Mouse (Mus musculus): ENCODE results near the gene C1qtnf1. TPM values are rescaled to one million over a fixed set of nuclear protein-coding genes. Genes with fewer than 3 reads are reported as not detected.

The C1qtnf1 gene
- polyA plus RNA-seq, 1 experiment from 2014 or later: 4.1 TPM

DNA sequence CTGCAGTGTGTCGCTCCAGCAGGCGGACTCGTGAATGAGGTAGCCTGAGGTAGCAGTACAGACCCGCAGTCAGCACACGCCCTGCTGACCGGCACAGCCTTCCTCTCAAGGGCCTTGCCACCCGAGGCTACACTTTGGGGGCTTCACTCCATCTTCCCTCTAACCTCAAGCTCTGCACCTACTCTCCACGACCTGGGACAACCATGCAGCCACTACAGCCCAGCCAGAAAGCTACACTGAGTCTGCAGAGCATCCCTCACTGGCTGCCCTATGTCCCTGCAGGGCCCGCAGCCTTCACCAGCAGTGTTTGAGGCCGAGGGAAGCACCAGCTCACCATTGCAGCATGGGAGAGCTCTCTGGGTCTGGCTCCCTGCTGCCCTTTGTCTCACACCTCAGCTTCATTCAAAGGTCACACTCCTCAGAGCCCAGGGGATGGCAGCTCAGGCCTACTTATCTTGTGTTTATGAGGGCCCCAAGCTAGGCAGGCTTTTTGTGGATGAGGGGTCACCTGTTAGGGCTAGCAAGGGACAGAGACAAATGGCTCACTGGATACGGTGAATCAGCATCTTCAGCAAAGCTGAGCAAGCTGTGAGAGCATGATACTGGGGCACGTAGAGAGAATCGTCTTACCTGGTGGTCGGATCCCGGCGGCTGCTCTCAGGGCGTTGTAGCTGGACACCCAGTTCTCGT is 19.8 kb upstream of the C1qtnf1 start:
- 87% methylated on average over 18 of the region's 18 CpGs for WGBS
- Histone ChIP-seq H3K9me3 (replicated peaks; ENCODE audit: control insufficient read depth, low read length, poor library complexity, severe bottlenecking) (no peaks in the 10 kb centered on the region), H3K27me3 (ENCODE audit: control insufficient read depth, insufficient read depth, low read depth, low read length) (no peaks in the 10 kb centered on the region), H3K4me2 (ENCODE audit: low read length) (no peak overlapping the region), H3K4me3 (ENCODE audit: low read depth, low read length) (no peak overlapping the region), H3K36me3 (ENCODE audit: control insufficient read depth, insufficient read depth, low read length) (peaks cover 22% of the 10 kb centered on the region), H3K27ac (ENCODE audit: low read length) (no peak overlapping the region), H3K9ac (ENCODE audit: low read depth, low read length) (no peak overlapping the region), H3K4me1 (ENCODE audit: control insufficient read depth, insufficient read depth, low read length) (no peaks in the 10 kb centered on the region)
- ATAC-seq: no peak

DNA sequence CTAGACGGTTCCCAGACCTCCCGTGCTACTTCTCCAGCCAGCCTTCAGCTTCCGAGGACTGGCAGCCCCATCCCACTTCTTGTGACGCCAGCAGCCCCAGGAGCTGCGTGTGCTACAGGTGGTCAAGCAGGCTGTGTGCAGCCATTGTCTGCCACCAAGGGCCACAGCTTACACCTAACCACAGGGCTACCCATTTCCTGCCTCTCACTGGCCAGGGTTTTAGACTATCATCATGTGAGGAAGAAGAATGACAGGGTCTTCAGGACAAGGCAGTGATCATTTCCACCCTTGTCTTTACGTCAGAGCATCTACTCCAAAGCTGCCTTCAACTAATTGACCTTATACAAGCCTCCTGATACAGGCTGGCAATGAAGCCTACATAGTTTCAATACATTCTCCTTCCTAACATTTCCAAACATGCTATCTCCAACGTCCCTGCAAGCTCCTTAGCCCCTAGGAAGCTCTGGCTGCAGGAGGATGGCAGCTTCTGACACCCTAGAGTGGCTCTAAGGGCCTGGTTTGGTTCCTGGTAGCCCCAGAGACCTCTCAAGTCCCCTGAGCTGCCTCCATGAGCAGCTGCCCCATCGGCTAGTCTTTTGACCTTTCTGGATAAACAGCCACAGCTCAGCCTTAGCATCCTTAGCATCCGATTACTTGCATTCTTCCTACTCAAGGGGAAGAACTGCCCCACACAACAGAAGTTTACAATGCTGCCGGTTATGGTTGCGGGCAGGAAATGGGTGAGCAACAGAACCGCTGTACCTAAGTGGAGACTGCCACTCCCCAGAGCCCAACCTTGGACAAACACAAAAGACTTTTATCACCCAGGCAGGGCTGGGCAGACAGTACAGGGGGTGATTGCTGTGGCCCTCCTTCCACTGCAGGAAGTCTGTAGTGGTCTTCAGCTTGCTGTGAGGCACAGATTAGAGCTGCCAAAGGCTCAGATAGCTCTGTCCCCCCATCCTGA is 18.6 kb upstream of the C1qtnf1 start:
- Histone ChIP-seq H3K9ac (ENCODE audit: low read depth, low read length) (no peak overlapping the region), H3K36me3 (ENCODE audit: control insufficient read depth, insufficient read depth, low read length) (peaks cover 22% of the 10 kb centered on the region), H3K4me1 (ENCODE audit: control insufficient read depth, insufficient read depth, low read length) (no peaks in the 10 kb centered on the region), H3K9me3 (replicated peaks; ENCODE audit: control insufficient read depth, low read length, poor library complexity, severe bottlenecking) (no peaks in the 10 kb centered on the region), H3K4me2 (ENCODE audit: low read length) (no peak overlapping the region), H3K4me3 (ENCODE audit: low read depth, low read length) (no peak overlapping the region), H3K27me3 (ENCODE audit: control insufficient read depth, insufficient read depth, low read depth, low read length) (no peaks in the 10 kb centered on the region), H3K27ac (ENCODE audit: low read length) (no peak overlapping the region)
- ATAC-seq: no peak
- 92% methylated on average over 12 of the region's 12 CpGs for WGBS

DNA sequence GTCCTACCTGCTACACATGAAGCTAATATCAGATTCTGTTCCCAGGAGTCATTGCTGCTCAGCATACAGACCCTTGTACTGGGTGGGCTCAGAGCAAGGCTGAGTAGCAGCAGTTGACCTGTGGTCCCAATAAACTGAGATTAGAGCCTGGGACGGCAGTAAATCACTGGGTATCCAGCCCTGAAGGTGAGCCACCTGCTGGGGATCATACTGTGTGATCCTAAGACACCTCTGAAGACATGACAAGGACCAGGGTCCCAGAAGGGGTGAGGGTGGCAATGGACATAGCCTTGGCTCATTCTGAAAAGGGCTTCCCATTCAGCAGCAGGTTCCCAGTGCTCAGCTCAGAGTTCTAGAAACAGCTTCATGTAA is 17.9 kb upstream of the C1qtnf1 start:
- 83% methylated on average over 1 of the region's 1 CpGs for WGBS
- H3K36me3 ChIP-seq (ENCODE audit: control insufficient read depth, insufficient read depth, low read length): peaks cover 22% of the 10 kb centered on the region
- no peak for ATAC-seq

DNA sequence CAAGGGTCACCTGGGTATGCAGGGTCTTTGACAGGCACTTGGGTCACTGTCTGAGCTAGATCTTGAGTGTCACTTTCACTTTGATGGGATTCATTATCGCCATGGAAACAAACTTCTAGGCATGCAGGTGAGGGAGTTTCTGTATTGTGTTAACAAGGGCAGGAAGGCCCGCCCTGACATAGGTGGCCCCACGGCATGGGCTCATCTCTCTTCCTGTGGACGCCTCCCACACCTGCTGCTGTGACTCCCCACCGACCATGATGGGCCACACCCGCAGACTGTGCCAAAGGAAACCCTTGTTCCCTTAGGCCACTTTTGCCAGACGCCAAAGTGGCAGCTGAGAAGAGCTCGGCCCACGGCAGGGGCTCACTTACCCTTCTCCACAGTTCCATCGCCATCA is 17.5 kb upstream of the C1qtnf1 start:
- H3K9ac ChIP-seq (ENCODE audit: low read depth, low read length): no peak overlapping the region
- H3K36me3 ChIP-seq (ENCODE audit: control insufficient read depth, insufficient read depth, low read length): peaks cover 22% of the 10 kb centered on the region
- H3K9me3 ChIP-seq (replicated peaks; ENCODE audit: control insufficient read depth, low read length, poor library complexity, severe bottlenecking): no peaks in the 10 kb centered on the region
- H3K27ac ChIP-seq (ENCODE audit: low read length): no peak overlapping the region
- 90% methylated on average over 10 of the region's 10 CpGs for WGBS
- no peak overlapping the region for H3K4me3 ChIP-seq (ENCODE audit: low read depth, low read length)
- H3K4me1 ChIP-seq (ENCODE audit: control insufficient read depth, insufficient read depth, low read length): no peaks in the 10 kb centered on the region
- ATAC-seq: no peak
- H3K27me3 ChIP-seq (ENCODE audit: control insufficient read depth, insufficient read depth, low read depth, low read length): no peaks in the 10 kb centered on the region
- no peak overlapping the region for H3K4me2 ChIP-seq (ENCODE audit: low read length)

More for the DNA sequence above, 17.9 kb upstream of the C1qtnf1 start:
- H3K9ac ChIP-seq (ENCODE audit: low read depth, low read length): no peak overlapping the region
- H3K9me3 ChIP-seq (replicated peaks; ENCODE audit: control insufficient read depth, low read length, poor library complexity, severe bottlenecking): no peaks in the 10 kb centered on the region
- H3K27me3 ChIP-seq (ENCODE audit: control insufficient read depth, insufficient read depth, low read depth, low read length): no peaks in the 10 kb centered on the region
- no peak overlapping the region for H3K4me3 ChIP-seq (ENCODE audit: low read depth, low read length)
- no peak overlapping the region for H3K27ac ChIP-seq (ENCODE audit: low read length)
- no peaks in the 10 kb centered on the region for H3K4me1 ChIP-seq (ENCODE audit: control insufficient read depth, insufficient read depth, low read length)
- H3K4me2 ChIP-seq (ENCODE audit: low read length): no peak overlapping the region

DNA sequence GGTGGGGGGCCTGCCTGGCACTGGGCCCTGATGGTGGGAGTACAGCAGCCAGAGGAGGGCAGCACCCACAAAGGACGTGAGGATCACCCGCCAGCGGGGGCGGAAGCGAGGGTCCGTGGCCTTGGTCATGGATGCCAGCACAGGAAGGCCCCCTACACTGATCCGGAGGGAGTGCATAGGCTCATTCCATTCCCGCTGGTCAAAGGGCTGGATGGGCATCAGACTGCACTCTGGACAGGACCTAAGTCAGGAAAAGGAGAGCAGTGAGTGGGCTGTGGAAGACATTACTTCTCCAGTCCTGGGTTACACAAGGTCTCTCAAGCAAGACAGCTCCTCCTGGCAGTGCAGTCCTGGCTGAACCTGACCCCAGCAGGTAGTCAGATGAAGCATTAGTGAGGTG is 16.7 kb upstream of the C1qtnf1 start:
- Histone ChIP-seq H3K4me3 (ENCODE audit: low read depth, low read length) (no peak overlapping the region), H3K4me2 (ENCODE audit: low read length) (no peak overlapping the region), H3K27me3 (ENCODE audit: control insufficient read depth, insufficient read depth, low read depth, low read length) (no peaks in the 10 kb centered on the region), H3K9ac (ENCODE audit: low read depth, low read length) (no peak overlapping the region), H3K36me3 (ENCODE audit: control insufficient read depth, insufficient read depth, low read length) (peaks cover 22% of the 10 kb centered on the region), H3K4me1 (ENCODE audit: control insufficient read depth, insufficient read depth, low read length) (no peaks in the 10 kb centered on the region), H3K9me3 (replicated peaks; ENCODE audit: control insufficient read depth, low read length, poor library complexity, severe bottlenecking) (no peaks in the 10 kb centered on the region), H3K27ac (ENCODE audit: low read length) (no peak overlapping the region)
- 89% methylated on average over 8 of the region's 8 CpGs for WGBS
- no peak for ATAC-seq

DNA sequence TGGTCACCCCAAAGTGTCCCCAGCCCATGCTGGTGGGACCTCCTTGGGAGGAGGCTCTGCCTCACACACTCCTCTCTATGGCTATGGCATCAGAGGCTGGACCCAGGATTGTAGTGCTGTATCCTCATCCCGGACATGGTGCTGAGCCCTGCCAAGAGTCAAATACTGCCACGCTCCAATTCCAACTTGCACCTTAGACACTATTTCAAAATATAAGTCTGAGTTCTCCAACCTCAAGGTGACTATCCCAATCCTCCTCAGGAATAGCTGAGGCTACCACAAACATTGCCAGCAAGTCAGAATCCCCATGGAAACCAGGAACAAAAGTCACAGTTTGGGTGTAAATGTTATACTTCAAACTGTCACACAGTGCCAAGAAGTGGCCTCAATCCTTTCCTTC is 15.4 kb upstream of the C1qtnf1 start:
- no peak overlapping the region for H3K4me2 ChIP-seq (ENCODE audit: low read length)
- no peaks in the 10 kb centered on the region for H3K27me3 ChIP-seq (ENCODE audit: control insufficient read depth, insufficient read depth, low read depth, low read length)
- no peaks in the 10 kb centered on the region for H3K9me3 ChIP-seq (replicated peaks; ENCODE audit: control insufficient read depth, low read length, poor library complexity, severe bottlenecking)
- H3K4me3 ChIP-seq (ENCODE audit: low read depth, low read length): no peak overlapping the region
- peaks cover 12% of the 10 kb centered on the region for H3K4me1 ChIP-seq (ENCODE audit: control insufficient read depth, insufficient read depth, low read length)
- H3K9ac ChIP-seq (ENCODE audit: low read depth, low read length): no peak overlapping the region
- WGBS: 94% methylated on average over 2 of the region's 2 CpGs
- H3K36me3 ChIP-seq (ENCODE audit: control insufficient read depth, insufficient read depth, low read length): peaks cover 16% of the 10 kb centered on the region
- H3K27ac ChIP-seq (ENCODE audit: low read length): no peak overlapping the region
- ATAC-seq: no peak

DNA sequence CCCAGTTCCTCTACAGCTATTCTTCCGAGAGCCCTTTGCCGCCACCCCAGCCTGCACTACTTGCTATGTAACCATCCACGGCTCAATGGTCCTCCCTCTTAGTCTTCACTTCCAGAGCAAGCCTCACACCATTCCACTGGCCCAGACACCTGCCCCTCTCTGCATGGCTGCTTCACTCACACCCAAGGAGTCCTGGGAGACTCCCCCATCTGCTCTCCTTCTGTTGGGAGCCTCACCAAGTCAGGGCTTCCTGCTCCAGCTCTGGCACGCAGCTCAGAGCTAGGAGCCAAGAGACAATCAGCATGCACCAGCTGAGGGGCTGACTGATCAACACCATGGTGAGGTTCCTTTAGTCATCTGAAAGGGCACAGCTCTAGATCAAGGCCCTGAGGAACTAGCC is 14.9 kb upstream of the C1qtnf1 start:
- no peaks in the 10 kb centered on the region for H3K27me3 ChIP-seq (ENCODE audit: control insufficient read depth, insufficient read depth, low read depth, low read length)
- ATAC-seq: no peak
- 85% methylated on average over 4 of the region's 4 CpGs for WGBS
- peaks cover 17% of the 10 kb centered on the region for H3K4me1 ChIP-seq (ENCODE audit: control insufficient read depth, insufficient read depth, low read length)
- peaks cover 13% of the 10 kb centered on the region for H3K36me3 ChIP-seq (ENCODE audit: control insufficient read depth, insufficient read depth, low read length)
- no peak overlapping the region for H3K4me2 ChIP-seq (ENCODE audit: low read length)
- no peak overlapping the region for H3K4me3 ChIP-seq (ENCODE audit: low read depth, low read length)
- H3K9me3 ChIP-seq (replicated peaks; ENCODE audit: control insufficient read depth, low read length, poor library complexity, severe bottlenecking): no peaks in the 10 kb centered on the region
- no peak overlapping the region for H3K9ac ChIP-seq (ENCODE audit: low read depth, low read length)
- H3K27ac ChIP-seq (ENCODE audit: low read length): no peak overlapping the region

DNA sequence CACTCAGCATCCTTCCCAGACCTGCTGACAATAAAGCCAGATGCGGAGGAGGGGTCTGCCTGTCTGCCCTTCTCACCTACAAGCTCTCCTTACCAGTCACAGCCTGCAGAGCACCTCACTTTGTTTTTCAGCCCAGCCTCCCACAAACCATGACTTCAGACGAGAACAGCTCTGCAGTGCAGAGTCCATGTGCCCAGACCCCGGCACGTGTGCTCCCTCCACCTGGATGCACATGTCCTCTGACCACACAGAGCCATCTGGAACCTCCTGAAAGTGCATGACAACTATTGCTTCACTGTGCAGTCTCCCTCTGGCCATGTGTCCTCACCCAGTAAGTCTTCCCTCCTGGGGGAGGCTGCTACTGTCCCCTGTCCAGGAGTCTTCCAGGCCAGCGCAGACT is 13.7 kb upstream of the C1qtnf1 start:
- no peak overlapping the region for H3K9ac ChIP-seq (ENCODE audit: low read depth, low read length)
- H3K4me1 ChIP-seq (ENCODE audit: control insufficient read depth, insufficient read depth, low read length): peaks cover 21% of the 10 kb centered on the region
- peaks cover 4% of the 10 kb centered on the region; the same call in 1 of the 2 replicates for H3K36me3 ChIP-seq (ENCODE audit: control insufficient read depth, insufficient read depth, low read length)
- no peaks in the 10 kb centered on the region for H3K9me3 ChIP-seq (replicated peaks; ENCODE audit: control insufficient read depth, low read length, poor library complexity, severe bottlenecking)
- no peak overlapping the region for H3K4me3 ChIP-seq (ENCODE audit: low read depth, low read length)
- H3K27ac ChIP-seq (ENCODE audit: low read length): no peak overlapping the region
- 97% methylated on average over 5 of the region's 5 CpGs for WGBS
- no peaks in the 10 kb centered on the region for H3K27me3 ChIP-seq (ENCODE audit: control insufficient read depth, insufficient read depth, low read depth, low read length)
- no peak overlapping the region for H3K4me2 ChIP-seq (ENCODE audit: low read length)
- ATAC-seq: no peak

DNA sequence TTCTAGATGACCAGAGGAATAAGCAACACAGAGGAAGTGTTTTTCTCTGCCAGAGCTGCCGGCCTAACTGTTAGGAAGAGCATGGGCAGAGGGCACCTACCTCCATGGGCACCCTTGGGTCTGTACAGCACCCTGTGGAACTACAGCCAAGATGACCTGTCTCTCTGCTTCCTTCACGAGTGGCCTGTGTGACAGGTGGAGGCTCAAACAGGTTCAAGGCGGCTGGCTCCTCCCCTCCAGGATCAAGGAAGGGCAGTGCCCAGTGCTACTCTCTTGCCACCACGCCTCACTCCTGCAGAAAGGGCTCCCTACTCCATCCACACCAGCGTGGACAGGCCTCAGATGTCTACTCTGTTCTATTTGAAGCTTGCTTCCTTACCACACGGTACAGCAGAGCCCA is 12.4 kb upstream of the C1qtnf1 start:
- H3K27me3 ChIP-seq (ENCODE audit: control insufficient read depth, insufficient read depth, low read depth, low read length): no peaks in the 10 kb centered on the region
- 89% methylated on average over 6 of the region's 6 CpGs for WGBS
- H3K9me3 ChIP-seq (replicated peaks; ENCODE audit: control insufficient read depth, low read length, poor library complexity, severe bottlenecking): no peaks in the 10 kb centered on the region
- H3K36me3 ChIP-seq (ENCODE audit: control insufficient read depth, insufficient read depth, low read length): peaks cover 4% of the 10 kb centered on the region; the same call in 1 of the 2 replicates
- no peak overlapping the region for H3K9ac ChIP-seq (ENCODE audit: low read depth, low read length)
- ATAC-seq: no peak
- no peak overlapping the region for H3K27ac ChIP-seq (ENCODE audit: low read length)
- H3K4me1 ChIP-seq (ENCODE audit: control insufficient read depth, insufficient read depth, low read length): peaks cover 24% of the 10 kb centered on the region
- H3K4me3 ChIP-seq (ENCODE audit: low read depth, low read length): no peak overlapping the region
- H3K4me2 ChIP-seq (ENCODE audit: low read length): no peak overlapping the region

All from midbrain, embryonic 16.5 days (tissue).